Mouse (Mus musculus) hindbrain, postnatal 0 days (tissue): ENCODE results near the gene Tent5c. TPM values are rescaled to one million over a fixed set of nuclear protein-coding genes. Genes with fewer than 3 reads are reported as not detected.
A peak's percentile ranks its signal among the peaks of the same experiment; 100 is the strongest.
"Not testable (repeated sequence)": the region's sequence is repeated elsewhere in the genome, so short reads cannot be mapped to it uniquely, and the experiment has no call there.

Experiments used
- ATAC-seq: fragments of 200-750 bp; cut with Nextera tagmentation; 2 replicates; pipeline ENCODE4 v1.8.0; 2017; ENCODE audit warnings: mild to moderate bottlenecking, moderate TSS enrichment, moderate library complexity
- DNase-seq: peaks from one replicate; pipeline ENCODE4 v3.0.0-alpha.2; 2015; ENCODE audit warnings: low spot score
- H3K27ac ChIP-seq: fragments of 300-500 bp; sonication (generic); 2 replicates; pipeline ENCODE4 v1.5.1; 2014; ENCODE audit warnings: mild to moderate bottlenecking
- H3K27me3 ChIP-seq: fragments of 300-500 bp; sonication (generic); 2 replicates; pipeline ENCODE4 v1.6.1; 2014; ENCODE audit warnings: low read length, mixed read lengths; ENCODE audit not compliant: insufficient read depth
- H3K36me3 ChIP-seq: fragments of 300-500 bp; sonication (generic); 2 replicates; pipeline ENCODE4 v1.6.1; 2014; ENCODE audit warnings: low read length, mixed read lengths; ENCODE audit not compliant: insufficient read depth
- H3K4me1 ChIP-seq: fragments of 300-500 bp; sonication (generic); 2 replicates; pipeline ENCODE4 v1.6.1; 2014; ENCODE audit warnings: antibody characterized with exemption, low read length, mixed read lengths; ENCODE audit not compliant: insufficient read depth
- H3K4me2 ChIP-seq: fragments of 300-500 bp; sonication (generic); 2 replicates; pipeline ENCODE4 v1.6.1; 2014; ENCODE audit warnings: low read depth, mild to moderate bottlenecking, low read length, moderate library complexity, mixed read lengths
- H3K4me3 ChIP-seq: fragments of 300-500 bp; sonication (generic); 2 replicates; pipeline ENCODE4 v1.5.1; 2014; ENCODE audit warnings: low read length
- H3K9ac ChIP-seq: fragments of 300-500 bp; sonication (generic); replicated peaks from 2 replicates; pipeline ENCODE4 v1.6.1; 2014; ENCODE audit warnings: mild to moderate bottlenecking, low read length, moderate library complexity, mixed read lengths
- H3K9me3 ChIP-seq: fragments of 300-500 bp; sonication (generic); 2 replicates; pipeline ENCODE4 v1.6.1; 2016; ENCODE audit warnings: low read length, mixed read lengths
- CTCF ChIP-seq: IDR thresholded peaks from 2 replicates; pipeline ENCODE4 v1.5.1; 2016; ENCODE audit warnings: antibody characterized with exemption, control low read depth, low read depth
- WGBS: fragments of 180-500 bp; shearing (Covaris S2); extraction: QIAGEN DNeasy Blood & Tissue Kit; methylation state at CpG from one replicate; pipeline ENCODE4 v1.1.7; 2014; 5-methylcytosine and 5-hydroxymethylcytosine counted together
- polyA plus RNA-seq: library from polyadenylated mRNA; unstranded; fragments of >200 nt; fragmentation: Nextera tagmentation; extraction: Ambion mirVana; gene quantifications from 2 replicates; pipeline ENCODE4 v1.2.1, GENCODE M21; 2015
- total RNA-seq: library from RNA; depleted of rRNA; stranded (reverse); fragments of >200 nt; gene quantifications from 2 replicates; pipeline ENCODE4 v1.2.3, GENCODE M21; 2014

Tent5c gene
- total and polyA plus RNA-seq, 2 experiments from 2014 or later: 1.2 to 3.7 TPM

- no peak for ATAC-seq
- H3K36me3 ChIP-seq: no peaks in the 10 kb centered on the region
- no peaks in the 10 kb centered on the region for H3K9me3 ChIP-seq
- H3K4me3 ChIP-seq: no peak overlapping the region
- no peak overlapping the region for H3K9ac ChIP-seq
- H3K27me3 ChIP-seq: no peaks in the 10 kb centered on the region
- TF ChIP-seq CTCF: no peak
- peak overlapping the region; percentile 45; the same call in 1 of the 2 replicates for H3K27ac ChIP-seq
- WGBS: 78% methylated on average over 1 of the region's 1 CpGs
- DNase-seq: no peak
- peaks cover 5% of the 10 kb centered on the region for H3K4me1 ChIP-seq
- H3K4me2 ChIP-seq: no peak overlapping the region
Observed at GRCm38 (mm10) chr3:100418387-100418786, 70.7 kb downstream of the Tent5c start.

- DNase-seq: peak; percentile 66
- WGBS: 9% methylated on average over 10 of the region's 10 CpGs
- H3K9ac ChIP-seq: no peak overlapping the region
- peak overlapping the region; percentile 45; the same call in 1 of the 2 replicates for H3K27ac ChIP-seq
- peak; percentile 77 for ATAC-seq
- H3K36me3 ChIP-seq: no peaks in the 10 kb centered on the region
- H3K27me3 ChIP-seq: no peaks in the 10 kb centered on the region
- H3K4me1 ChIP-seq: peaks cover 5% of the 10 kb centered on the region
- no peaks in the 10 kb centered on the region for H3K9me3 ChIP-seq
- TF ChIP-seq CTCF: peak; percentile 5; the same call in 1 of the 2 replicates
- H3K4me3 ChIP-seq: no peak overlapping the region
- H3K4me2 ChIP-seq: peak overlapping the region; percentile 44
Observed at GRCm38 (mm10) chr3:100417772-100418311, 71.3 kb downstream of the Tent5c start.

DNA sequence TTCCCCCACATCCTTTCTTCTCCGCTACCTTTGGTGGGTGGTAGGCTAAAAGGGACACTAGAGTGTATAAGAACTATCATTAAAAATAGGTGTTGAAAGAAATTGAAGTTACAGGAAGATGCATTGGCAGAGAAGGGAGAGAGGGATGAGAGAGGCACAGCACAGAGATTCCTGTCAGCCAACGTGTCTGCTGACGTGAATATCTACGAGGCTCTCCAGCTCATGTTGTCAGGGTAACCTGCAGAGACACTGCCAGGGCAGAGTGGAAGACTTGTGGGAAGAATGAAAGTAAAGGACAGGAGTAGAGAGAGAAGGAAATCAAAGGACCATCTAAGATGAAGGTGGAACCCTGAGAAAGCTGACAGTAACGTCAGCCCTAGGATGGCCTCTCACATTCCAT, 73.5 kb downstream of the Tent5c start:
- H3K36me3 ChIP-seq: no peaks in the 10 kb centered on the region
- no peak overlapping the region for H3K9ac ChIP-seq
- no peak overlapping the region for H3K27ac ChIP-seq
- DNase-seq (no peak), ATAC-seq (no peak)
- H3K4me3 ChIP-seq: no peak overlapping the region
- WGBS: 66% methylated on average over 5 of the region's 5 CpGs
- no peaks in the 10 kb centered on the region for H3K9me3 ChIP-seq
- H3K4me2 ChIP-seq: no peak overlapping the region
- H3K4me1 ChIP-seq: peaks cover 5% of the 10 kb centered on the region
- no peaks in the 10 kb centered on the region for H3K27me3 ChIP-seq
- TF ChIP-seq CTCF: no peak

- not testable (repeated sequence) for DNase-seq, H3K4me1 ChIP-seq, H3K36me3 ChIP-seq, H3K9ac ChIP-seq, ATAC-seq, H3K27ac ChIP-seq, H3K4me2 ChIP-seq, H3K9me3 ChIP-seq, H3K27me3 ChIP-seq, H3K4me3 ChIP-seq
- WGBS: 97% methylated on average over 3 of the region's 3 CpGs
Observed at GRCm38 (mm10) chr3:100413586-100413985, 75.5 kb downstream of the Tent5c start.

DNA sequence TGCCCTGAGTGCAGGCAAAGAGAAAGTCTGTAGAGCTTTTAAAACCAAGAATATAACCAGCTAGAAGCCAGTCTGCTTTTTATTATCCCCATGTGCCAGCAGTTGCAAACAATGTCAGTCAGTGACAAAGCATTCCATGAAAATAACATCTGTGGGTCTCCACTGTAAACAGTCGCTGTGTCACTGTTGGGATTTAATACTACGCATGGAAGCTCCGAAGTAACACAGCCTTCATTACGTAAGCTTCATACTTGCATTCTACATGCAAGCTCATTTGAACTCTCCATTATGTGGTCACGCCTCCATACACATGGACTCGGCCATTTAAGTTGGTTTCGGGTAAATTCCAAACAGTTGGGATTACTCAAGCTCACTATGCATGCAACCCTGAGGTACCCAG, 77.2 kb downstream of the Tent5c start:
- H3K27me3 ChIP-seq: no peaks in the 10 kb centered on the region
- H3K4me3 ChIP-seq: no peak overlapping the region
- H3K9me3 ChIP-seq: no peaks in the 10 kb centered on the region
- H3K36me3 ChIP-seq: no peaks in the 10 kb centered on the region
- no peaks in the 10 kb centered on the region for H3K4me1 ChIP-seq
- no peak overlapping the region for H3K27ac ChIP-seq
- WGBS: 82% methylated on average over 7 of the region's 7 CpGs
- no peak overlapping the region for H3K9ac ChIP-seq
- H3K4me2 ChIP-seq: no peak overlapping the region
- ATAC-seq (no peak), DNase-seq (no peak)
- TF ChIP-seq CTCF: no peak

DNA sequence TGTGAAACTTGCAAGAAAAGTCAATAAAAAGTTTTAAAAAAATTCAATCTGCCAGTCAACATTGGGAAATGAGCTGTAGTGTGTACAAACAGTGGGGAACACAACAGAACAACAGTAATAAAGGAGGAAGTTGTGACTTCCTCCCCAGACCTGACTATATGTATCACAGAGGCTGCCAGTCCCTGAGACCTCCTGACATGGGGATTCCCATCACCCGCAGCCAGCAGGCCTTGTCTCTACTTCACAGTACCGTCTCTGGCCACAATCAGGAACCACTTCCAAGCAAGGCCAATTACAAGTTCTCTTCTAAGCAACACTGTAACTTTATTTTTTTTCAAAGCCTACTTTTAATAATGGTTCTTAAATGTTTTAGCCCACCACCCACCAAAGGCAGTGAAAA, 79.8 kb downstream of the Tent5c start:
- no peak for TF ChIP-seq CTCF
- no peaks in the 10 kb centered on the region for H3K36me3 ChIP-seq
- H3K9me3 ChIP-seq: no peaks in the 10 kb centered on the region
- WGBS: 87% methylated on average over 2 of the region's 2 CpGs
- ATAC-seq: no peak
- H3K9ac ChIP-seq: no peak overlapping the region
- DNase-seq: no peak
- no peaks in the 10 kb centered on the region for H3K27me3 ChIP-seq
- H3K4me2 ChIP-seq: no peak overlapping the region
- no peak overlapping the region for H3K27ac ChIP-seq
- no peaks in the 10 kb centered on the region for H3K4me1 ChIP-seq
- no peak overlapping the region for H3K4me3 ChIP-seq

DNA sequence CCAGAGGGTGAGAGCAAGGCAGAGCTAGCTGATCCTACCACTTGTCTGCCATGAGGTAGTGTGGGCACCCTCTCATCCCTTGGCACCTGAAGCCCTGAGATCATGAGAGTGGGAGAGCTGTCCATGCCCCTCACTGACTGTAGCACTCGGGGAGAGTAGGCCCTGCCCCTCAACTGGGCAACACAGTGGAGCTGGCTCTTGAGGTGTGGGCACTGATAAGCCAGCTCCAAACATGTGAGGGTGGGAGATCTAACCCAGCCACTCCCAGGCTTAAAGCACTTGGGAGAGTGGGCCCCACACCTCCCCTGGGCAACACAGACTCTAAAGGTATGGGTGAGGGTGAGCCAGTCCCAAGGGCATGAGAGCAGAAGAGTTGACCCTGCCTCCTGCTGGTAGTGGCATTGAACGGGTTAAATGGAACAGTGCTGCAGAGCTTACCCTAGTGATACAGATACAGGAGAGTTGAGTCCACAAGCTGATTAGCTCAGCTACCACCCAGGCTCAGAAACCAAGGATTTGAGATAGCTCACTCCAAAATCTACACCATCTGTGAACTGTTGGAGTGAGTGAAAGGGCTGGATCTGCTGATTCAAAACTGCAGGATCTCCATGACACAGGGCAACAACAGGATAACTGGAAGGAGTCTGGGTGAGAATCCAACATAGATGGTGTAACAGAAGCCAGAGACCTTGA, 80.6 kb downstream of the Tent5c start:
- no peak for ATAC-seq
- no peaks in the 10 kb centered on the region for H3K4me1 ChIP-seq
- H3K27ac ChIP-seq: no peak overlapping the region
- no peak overlapping the region for H3K9ac ChIP-seq
- no peaks in the 10 kb centered on the region for H3K9me3 ChIP-seq
- H3K36me3 ChIP-seq: no peaks in the 10 kb centered on the region
- H3K4me2 ChIP-seq: no peak overlapping the region
- no peak overlapping the region for H3K4me3 ChIP-seq
- H3K27me3 ChIP-seq: no peaks in the 10 kb centered on the region
- no peak for DNase-seq
- TF ChIP-seq CTCF: no peak
- 92% methylated on average over 2 of the region's 2 CpGs for WGBS
